Mouse (Mus musculus) liver, embryonic 14.5 days (tissue): ENCODE measurements around the gene Tmeff1. TPM values are rescaled to one million over a fixed set of nuclear protein-coding genes. Genes with fewer than 3 reads are reported as not detected.

ENCODE experiments used
- ATAC-seq: fragments of 200-750 bp; cut with Nextera tagmentation; 2 replicates; pipeline ENCODE4 v1.8.0; 2017; ENCODE audit warnings: moderate number of reproducible peaks, mild to moderate bottlenecking, moderate library complexity; ENCODE audit not compliant: insufficient read depth
- DNase-seq, 3 experiments: peaks; one replicate each; pipeline ENCODE4 v3.0.0-alpha.2; 2012 to 2013; ENCODE audit warnings: low read depth in 3 of 3, low spot score in 3 of 3
- H3K27ac ChIP-seq: fragments of 300-500 bp; sonication (generic); 2 replicates; pipeline ENCODE4 v1.5.1; 2014; ENCODE audit warnings: moderate library complexity, mild to moderate bottlenecking, control low read depth, inconsistent platforms
- H3K27me3 ChIP-seq: fragments of 300-500 bp; sonication (generic); 2 replicates; pipeline ENCODE4 v1.6.1; 2014; ENCODE audit warnings: mild to moderate bottlenecking, low read length, moderate library complexity; ENCODE audit not compliant: control insufficient read depth, insufficient read depth
- H3K36me3 ChIP-seq: fragments of 300-500 bp; sonication (generic); replicated peaks from 2 replicates; pipeline ENCODE4 v1.6.1; 2014; ENCODE audit warnings: low read depth; ENCODE audit not compliant: control insufficient read depth, insufficient read depth
- H3K4me1 ChIP-seq, 2 experiments: fragments of 200-500 bp in 1 of 2; fragments of 300-500 bp in 1 of 2; sonication (generic) in 1 of 2; replicated peaks; 2 replicates each; pipeline ENCODE4 v1.6.1; 2012 to 2014; ENCODE audit warnings: antibody characterized with exemption in 1 of 2, inconsistent platforms in 1 of 2, low read length in 1 of 2; ENCODE audit not compliant: control insufficient read depth in 2 of 2, insufficient read depth in 2 of 2
- H3K4me2 ChIP-seq: fragments of 300-500 bp; sonication (generic); 2 replicates; pipeline ENCODE4 v1.6.1; 2014; ENCODE audit warnings: low read depth, mild to moderate bottlenecking, control low read depth, moderate library complexity
- H3K4me3 ChIP-seq, 2 experiments: fragments of 200-500 bp in 1 of 2; fragments of 300-500 bp in 1 of 2; sonication (generic) in 1 of 2; 2 replicates each; pipeline ENCODE4 v1.5.1; 2012 to 2014; ENCODE audit warnings: low read depth in 2 of 2, low read length in 2 of 2, mild to moderate bottlenecking in 2 of 2, control low read depth in 1 of 2, inconsistent platforms in 1 of 2, moderate library complexity in 1 of 2; ENCODE audit not compliant: insufficient read depth in 1 of 2
- H3K9ac ChIP-seq: fragments of 300-500 bp; sonication (generic); replicated peaks from 2 replicates; pipeline ENCODE4 v1.6.1; 2014; ENCODE audit warnings: mild to moderate bottlenecking, control low read depth, moderate library complexity
- H3K9me3 ChIP-seq: fragments of 300-500 bp; sonication (generic); 2 replicates; pipeline ENCODE4 v1.6.1; 2016; ENCODE audit warnings: low read length, mixed read lengths; ENCODE audit not compliant: control insufficient read depth
- CTCF ChIP-seq: IDR thresholded peaks from 2 replicates; pipeline ENCODE4 v1.5.1; 2016; ENCODE audit warnings: antibody characterized with exemption, low read depth, control low read depth
- EP300 ChIP-seq: IDR thresholded peaks from 2 replicates; pipeline ENCODE4 v1.6.1; 2016; ENCODE audit warnings: antibody characterized with exemption, low read depth
- WGBS: fragments of 180-500 bp; shearing (Covaris S2); extraction: QIAGEN DNeasy Blood & Tissue Kit; methylation state at CpG from one replicate; pipeline ENCODE4 v1.1.7; 2014; ENCODE audit not compliant: insufficient replicate concordance; 5-methylcytosine and 5-hydroxymethylcytosine counted together
- polyA plus RNA-seq, 2 experiments: library from polyadenylated mRNA; depleted of rRNA in 1 of 2; stranded (reverse) in 1 of 2; unstranded in 1 of 2; fragments of >200 nt; fragmentation: Nextera tagmentation in 1 of 2; extraction: Ambion mirVana in 1 of 2; gene quantifications; 2 replicates each; pipeline versions ENCODE4 v1.2.1 to v1.2.3; 2012 to 2014

Tmeff1 gene
- polyA plus RNA-seq, 2 experiments: 1.4 to 1.5 TPM

GRCm38 (mm10) chr4:48554132-48554531 lies 30.8 kb upstream of the Tmeff1 start:
- Histone ChIP-seq H3K27ac (no peak overlapping the region), H3K4me2 (no peak overlapping the region), H3K9me3 (no peaks in the 10 kb centered on the region), H3K27me3 (no peaks in the 10 kb centered on the region), H3K36me3 (no peaks in the 10 kb centered on the region), H3K4me1 (no peaks in the 10 kb centered on the region), H3K4me3 (no peak overlapping the region), H3K9ac (no peak overlapping the region)
- WGBS: 65% methylated on average over 7 of the region's 7 CpGs
- ATAC-seq (no peak), DNase-seq (no peak)
- TF ChIP-seq CTCF (no peak), EP300 (no peak)

DNA sequence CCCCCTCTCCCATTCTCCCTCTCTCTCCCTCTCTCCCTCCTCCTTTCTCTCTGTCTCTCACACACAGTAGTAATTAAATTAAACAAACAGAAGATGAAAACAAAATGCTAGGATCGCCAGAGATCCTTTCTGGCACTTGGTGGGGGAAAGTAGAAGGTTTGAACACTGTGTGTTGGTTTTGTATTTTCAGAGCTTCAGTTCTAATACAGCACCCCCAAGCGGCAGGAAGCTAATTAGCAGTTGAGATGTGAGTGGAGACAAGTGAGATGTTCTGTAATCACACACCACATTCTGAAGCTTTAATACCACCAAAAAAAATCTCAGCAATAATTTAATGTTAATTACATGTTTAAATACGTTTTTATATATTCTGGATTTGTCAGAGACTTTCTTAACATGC lies 29.2 kb upstream of the Tmeff1 start:
- no peak for DNase-seq
- Histone ChIP-seq H3K9me3 (no peaks in the 10 kb centered on the region), H3K9ac (no peak overlapping the region), H3K4me3 (no peak overlapping the region), H3K27me3 (no peaks in the 10 kb centered on the region), H3K4me1 (no peaks in the 10 kb centered on the region), H3K36me3 (no peaks in the 10 kb centered on the region), H3K27ac (no peak overlapping the region), H3K4me2 (no peak overlapping the region)
- TF ChIP-seq EP300 (no peak), CTCF (peak; percentile 46)
- 4% methylated on average over 3 of the region's 3 CpGs for WGBS
- no peak for ATAC-seq

DNA sequence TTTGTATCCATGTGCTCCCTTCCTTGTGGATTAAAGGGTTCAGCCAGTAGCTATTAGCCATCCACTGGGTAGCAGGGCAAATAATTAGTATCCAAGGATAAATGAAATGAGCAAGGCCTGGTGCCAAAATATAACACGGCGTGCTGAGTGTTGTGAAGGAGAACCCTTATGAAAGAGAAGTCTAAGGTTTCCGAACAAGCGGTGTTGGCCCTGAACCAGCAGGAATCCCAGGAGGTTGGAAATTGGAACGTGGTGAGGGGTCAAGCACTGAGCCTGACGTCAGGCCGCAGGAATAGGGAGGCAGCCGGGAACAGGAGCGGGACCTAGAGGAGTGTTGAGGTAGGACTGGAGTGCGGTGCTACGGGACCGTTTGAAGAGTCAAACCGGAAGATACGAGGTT lies 25.3 kb upstream of the Tmeff1 start:
- Histone ChIP-seq H3K27ac (no peak overlapping the region), H3K4me1 (no peaks in the 10 kb centered on the region), H3K4me3 (no peak overlapping the region), H3K36me3 (no peaks in the 10 kb centered on the region), H3K4me2 (no peak overlapping the region), H3K9ac (no peak overlapping the region), H3K27me3 (no peaks in the 10 kb centered on the region), H3K9me3 (no peaks in the 10 kb centered on the region)
- no peak for TF ChIP-seq CTCF
- no peak for TF ChIP-seq EP300
- 77% methylated on average over 14 of the region's 14 CpGs for WGBS
- no peak for ATAC-seq
- DNase-seq: no peak

GRCm38 (mm10) chr4:48561824-48562223 lies 23.1 kb upstream of the Tmeff1 start:
- ATAC-seq (no peak), DNase-seq (no peak)
- H3K4me1 ChIP-seq: no peaks in the 10 kb centered on the region
- no peak overlapping the region for H3K4me2 ChIP-seq
- H3K9me3 ChIP-seq: no peaks in the 10 kb centered on the region
- no peak overlapping the region for H3K27ac ChIP-seq
- no peak overlapping the region for H3K9ac ChIP-seq
- no peaks in the 10 kb centered on the region for H3K36me3 ChIP-seq
- WGBS: 70% methylated on average over 8 of the region's 8 CpGs
- no peaks in the 10 kb centered on the region for H3K27me3 ChIP-seq
- H3K4me3 ChIP-seq: no peak overlapping the region
- TF ChIP-seq CTCF (no peak), EP300 (no peak)

- Histone ChIP-seq H3K4me3 (no peak overlapping the region), H3K9ac (no peak overlapping the region), H3K27ac (no peak overlapping the region), H3K9me3 (no peaks in the 10 kb centered on the region), H3K4me1 (no peaks in the 10 kb centered on the region), H3K36me3 (no peaks in the 10 kb centered on the region), H3K27me3 (no peaks in the 10 kb centered on the region), H3K4me2 (no peak overlapping the region)
- ATAC-seq (no peak), DNase-seq (no peak)
- TF ChIP-seq EP300: no peak
- no peak for TF ChIP-seq CTCF
Measured at GRCm38 (mm10) chr4:48564962-48565361, 20.0 kb upstream of the Tmeff1 start.
